Mouse (Mus musculus) heart, embryonic 12.5 days (tissue): ENCODE measurements around the gene Crygd. TPM values are rescaled to one million over a fixed set of nuclear protein-coding genes. Genes with fewer than 3 reads are reported as not detected.

Source experiments
- ATAC-seq: fragments of 200-750 bp; cut with Nextera tagmentation; 2 replicates; pipeline ENCODE4 v1.8.0; 2017; ENCODE audit warnings: moderate TSS enrichment, moderate library complexity; ENCODE audit not compliant: insufficient number of reproducible peaks, low FRiP score
- H3K27ac ChIP-seq: fragments of 300-500 bp; sonication (generic); 2 replicates; pipeline ENCODE4 v1.5.1; 2016; ENCODE audit warnings: mild to moderate bottlenecking, moderate library complexity; ENCODE audit not compliant: poor library complexity, severe bottlenecking
- H3K27me3 ChIP-seq: fragments of 300-500 bp; sonication (generic); replicated peaks from 2 replicates; pipeline ENCODE4 v1.6.1; 2016; ENCODE audit warnings: mild to moderate bottlenecking, moderate library complexity
- H3K36me3 ChIP-seq: fragments of 300-500 bp; sonication (generic); 2 replicates; pipeline ENCODE4 v1.6.1; 2016; ENCODE audit warnings: mild to moderate bottlenecking, moderate library complexity
- H3K4me1 ChIP-seq: fragments of 300-500 bp; sonication (generic); replicated peaks from 2 replicates; pipeline ENCODE4 v1.6.1; 2016; ENCODE audit warnings: mild to moderate bottlenecking
- H3K4me2 ChIP-seq: fragments of 300-500 bp; sonication (generic); 2 replicates; pipeline ENCODE4 v1.6.1; 2016; ENCODE audit warnings: mild to moderate bottlenecking, moderate library complexity
- H3K4me3 ChIP-seq: fragments of 300-500 bp; sonication (generic); 2 replicates; pipeline ENCODE4 v1.5.1; 2016; ENCODE audit warnings: mild to moderate bottlenecking
- H3K9ac ChIP-seq: fragments of 300-500 bp; sonication (generic); 2 replicates; pipeline ENCODE4 v1.6.1; 2016; ENCODE audit warnings: mild to moderate bottlenecking, moderate library complexity
- H3K9me3 ChIP-seq: fragments of 300-500 bp; sonication (generic); replicated peaks from 2 replicates; pipeline ENCODE4 v1.6.1; 2016; ENCODE audit warnings: mild to moderate bottlenecking, moderate library complexity
- WGBS: fragments of 180-500 bp; shearing (Covaris S2); methylation state at CpG from one replicate; pipeline ENCODE4 v1.1.7; 2016; 5-methylcytosine and 5-hydroxymethylcytosine counted together
- polyA plus RNA-seq: library from polyadenylated mRNA; unstranded; fragments of >200 nt; fragmentation: Nextera tagmentation; extraction: Ambion mirVana; gene quantifications from 2 replicates; pipeline ENCODE4 v1.2.1, GENCODE M21; 2016

The Crygd gene
- polyA plus RNA-seq, 1 experiment from 2014 or later = not detected

DNA sequence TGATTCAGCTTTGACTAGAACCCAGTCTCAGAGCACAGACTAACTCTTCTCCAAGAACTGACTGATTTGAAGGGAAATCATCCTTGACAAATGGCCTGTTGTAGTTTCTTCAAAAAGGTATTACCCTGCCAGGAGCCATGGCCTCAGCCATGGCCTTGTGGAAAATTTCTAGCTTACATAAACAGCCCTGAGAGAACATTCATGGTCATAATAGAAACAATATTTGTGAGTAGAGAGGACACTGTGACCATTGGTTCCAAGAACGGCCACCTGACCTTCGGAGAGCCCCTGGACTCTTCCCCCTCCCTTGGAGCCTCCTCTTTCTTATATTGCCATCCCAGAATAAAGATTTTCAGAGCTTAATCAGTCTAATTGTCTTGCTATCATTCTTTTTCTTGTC is 19.8 kb downstream of the Crygd start:
- peaks cover 5% of the 10 kb centered on the region; the same call in 1 of the 2 replicates for H3K4me1 ChIP-seq
- H3K27me3 ChIP-seq = 0 out of 2 replicates have a peak, but pooled peaks cover 3% of the 10 kb centered on the region
- no peak for ATAC-seq
- no peak overlapping the region for H3K4me2 ChIP-seq
- WGBS = 87% methylated on average over 2 of the region's 2 CpGs
- H3K27ac ChIP-seq = no peak overlapping the region
- H3K4me3 ChIP-seq = no peak overlapping the region
- no peaks in the 10 kb centered on the region for H3K9me3 ChIP-seq
- H3K9ac ChIP-seq = no peak overlapping the region
- no peaks in the 10 kb centered on the region for H3K36me3 ChIP-seq

DNA sequence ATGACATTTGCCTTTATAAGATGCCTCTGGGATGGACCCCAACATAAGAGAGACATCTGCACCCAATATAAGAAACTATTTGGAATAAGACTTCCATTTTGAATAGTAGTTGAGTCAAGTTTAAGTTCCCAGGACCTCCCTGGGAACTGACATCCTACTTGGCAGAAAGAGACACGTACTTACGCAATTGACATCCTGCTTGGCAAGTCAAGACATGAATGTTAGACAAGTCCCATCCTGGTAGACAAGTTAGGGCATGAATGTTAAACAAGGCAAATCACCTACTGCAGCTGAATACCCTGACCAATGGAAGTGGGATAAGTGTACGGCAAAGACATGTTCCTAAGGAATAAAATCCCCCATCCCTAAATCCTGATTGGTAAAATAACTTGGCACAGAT is 21.4 kb downstream of the Crygd start:
- Histone ChIP-seq H3K27me3 (0 out of 2 replicates have a peak, but pooled peaks cover 3% of the 10 kb centered on the region), H3K9me3 (0 out of 2 replicates have a peak, but pooled peaks cover 3% of the 10 kb centered on the region), H3K4me3 (no peak overlapping the region), H3K4me1 (peaks cover 5% of the 10 kb centered on the region; the same call in 1 of the 2 replicates), H3K36me3 (no peaks in the 10 kb centered on the region), H3K27ac (no peak overlapping the region), H3K4me2 (no peak overlapping the region), H3K9ac (no peak overlapping the region)
- 83% methylated on average over 3 of the region's 3 CpGs for WGBS
- no peak for ATAC-seq

DNA sequence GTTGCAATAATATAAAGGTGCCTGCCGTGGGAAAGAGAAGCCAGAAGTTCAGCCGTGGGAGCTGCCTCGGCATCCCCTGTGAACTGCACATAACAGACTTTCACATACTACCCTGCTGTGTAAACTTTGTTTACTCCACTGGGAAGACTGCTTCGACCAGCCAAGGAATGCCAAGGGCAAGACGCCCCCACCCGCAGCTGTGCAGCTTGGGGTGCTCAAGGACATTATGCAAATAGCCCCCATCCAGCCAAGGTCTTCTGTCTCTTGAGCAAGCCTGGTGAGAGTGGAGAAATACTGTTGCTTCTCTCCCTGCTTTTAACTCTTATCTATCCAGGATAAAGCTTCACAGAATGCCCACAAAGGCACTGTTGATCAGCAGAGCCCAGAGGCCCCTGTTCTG is 22.4 kb downstream of the Crygd start:
- peaks cover 5% of the 10 kb centered on the region; the same call in 1 of the 2 replicates for H3K4me1 ChIP-seq
- H3K27me3 ChIP-seq = 0 out of 2 replicates have a peak, but pooled peaks cover 3% of the 10 kb centered on the region
- H3K36me3 ChIP-seq = no peaks in the 10 kb centered on the region
- H3K9me3 ChIP-seq = 0 out of 2 replicates have a peak, but pooled peaks cover 3% of the 10 kb centered on the region
- 65% methylated on average over 6 of the region's 6 CpGs for WGBS
- H3K4me3 ChIP-seq = no peak overlapping the region
- no peak overlapping the region for H3K9ac ChIP-seq
- no peak overlapping the region for H3K27ac ChIP-seq
- ATAC-seq = no peak
- no peak overlapping the region for H3K4me2 ChIP-seq

DNA sequence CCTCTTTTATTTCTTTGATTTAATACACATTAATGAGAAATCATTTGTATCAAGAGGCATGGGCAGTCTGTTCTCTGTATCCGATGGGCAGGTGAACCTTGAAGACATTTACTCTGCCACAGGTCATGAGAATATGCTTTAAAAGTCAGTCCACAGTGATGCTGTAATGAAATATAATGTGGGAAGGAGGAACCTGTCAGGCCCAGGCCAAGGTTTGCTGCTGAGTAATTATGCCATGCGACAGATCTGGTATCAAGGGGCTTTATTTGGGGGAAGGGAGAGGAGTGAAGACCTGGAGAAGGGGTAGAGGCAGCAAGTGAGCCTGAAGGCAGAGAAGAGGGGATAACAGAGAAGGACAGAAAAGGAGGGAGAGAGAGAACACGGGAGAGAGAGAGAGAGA is 23.6 kb downstream of the Crygd start:
- no peak overlapping the region for H3K9ac ChIP-seq
- peaks cover 5% of the 10 kb centered on the region; the same call in 1 of the 2 replicates for H3K4me1 ChIP-seq
- H3K4me3 ChIP-seq = no peak overlapping the region
- no peak overlapping the region for H3K27ac ChIP-seq
- no peaks in the 10 kb centered on the region for H3K27me3 ChIP-seq
- WGBS = 70% methylated on average over 3 of the region's 3 CpGs
- H3K9me3 ChIP-seq = 0 out of 2 replicates have a peak, but pooled peaks cover 3% of the 10 kb centered on the region
- H3K4me2 ChIP-seq = no peak overlapping the region
- no peak for ATAC-seq
- H3K36me3 ChIP-seq = no peaks in the 10 kb centered on the region

DNA sequence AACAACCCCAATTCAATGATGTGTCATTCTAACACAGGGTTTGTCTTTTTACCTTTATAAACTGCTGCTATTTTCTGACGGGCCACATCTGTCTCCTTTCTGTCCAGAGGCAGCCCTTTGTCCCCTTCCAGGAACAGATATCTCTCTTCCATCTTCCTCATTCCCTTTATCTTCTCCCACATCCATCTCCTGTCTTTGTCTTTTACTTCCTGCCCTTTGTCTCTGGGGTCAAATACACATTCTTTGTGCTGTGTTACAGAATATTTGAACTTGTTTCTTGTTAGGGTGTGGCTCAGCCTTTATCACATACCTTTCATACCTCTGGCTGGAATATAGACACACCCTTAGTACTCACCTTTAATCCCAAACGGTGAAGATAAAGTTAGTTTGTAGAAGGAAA is 25.7 kb downstream of the Crygd start:
- Histone ChIP-seq H3K4me3 (no peak overlapping the region), H3K36me3 (no peaks in the 10 kb centered on the region), H3K27ac (no peak overlapping the region), H3K4me2 (no peak overlapping the region), H3K9me3 (0 out of 2 replicates have a peak, but pooled peaks cover 3% of the 10 kb centered on the region), H3K9ac (no peak overlapping the region), H3K4me1 (peaks cover 5% of the 10 kb centered on the region; the same call in 1 of the 2 replicates), H3K27me3 (no peaks in the 10 kb centered on the region)
- 53% methylated on average over 2 of the region's 2 CpGs for WGBS
- ATAC-seq = no peak

DNA sequence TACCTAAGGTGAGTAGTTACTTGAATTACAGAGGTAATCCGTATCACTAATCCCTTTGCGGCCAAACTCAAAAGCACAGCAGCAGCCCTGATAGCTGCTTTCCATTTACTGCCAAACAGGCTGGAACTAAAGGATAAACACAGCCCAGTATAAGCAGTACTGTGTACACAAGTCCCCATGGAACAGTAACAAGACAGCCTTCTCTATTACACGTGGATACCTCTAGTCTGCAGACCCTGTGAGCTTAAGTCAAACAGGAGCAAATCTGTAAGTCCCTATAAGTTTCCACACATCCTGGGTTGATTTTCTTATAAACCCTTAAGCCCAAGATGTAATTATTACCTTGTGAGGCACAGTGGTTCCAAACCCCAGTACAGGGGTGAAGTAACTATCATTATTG is 27.7 kb downstream of the Crygd start:
- H3K36me3 ChIP-seq = no peaks in the 10 kb centered on the region
- H3K4me3 ChIP-seq = no peak overlapping the region
- ATAC-seq = no peak
- H3K9ac ChIP-seq = no peak overlapping the region
- H3K27ac ChIP-seq = no peak overlapping the region
- whole genome bisulfite sequencing = 53% methylated on average over 3 of the region's 3 CpGs
- no peak overlapping the region for H3K4me2 ChIP-seq
- H3K27me3 ChIP-seq = no peaks in the 10 kb centered on the region
- H3K9me3 ChIP-seq = 0 out of 2 replicates have a peak, but pooled peaks cover 3% of the 10 kb centered on the region
- no peaks in the 10 kb centered on the region for H3K4me1 ChIP-seq

DNA sequence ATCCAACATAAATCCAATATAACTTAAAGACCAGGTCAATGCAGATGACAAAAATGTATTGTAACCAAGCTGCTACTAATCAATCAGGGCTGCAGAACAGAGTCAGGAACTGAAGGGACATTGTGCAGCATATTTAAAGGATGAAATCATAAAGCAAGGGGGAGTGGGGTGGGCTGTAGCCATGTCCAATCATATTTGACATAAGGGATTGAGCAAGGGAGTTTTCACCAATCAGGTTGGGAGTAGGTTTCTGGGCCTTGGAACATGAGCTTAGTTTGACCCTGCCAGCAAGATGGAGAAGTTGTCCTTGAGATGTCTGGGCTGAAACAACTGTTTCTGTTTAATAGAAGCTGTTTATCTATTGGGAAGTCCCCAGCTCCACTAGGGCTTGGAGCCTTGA is 30.6 kb downstream of the Crygd start, which contains the start of gene Akr1cl:
Gene Akr1cl, minus strand, starts transcription at position 119 of the 400 bp plus-strand sequence.
- no peaks in the 10 kb centered on the region for H3K36me3 ChIP-seq
- no peaks in the 10 kb centered on the region for H3K27me3 ChIP-seq
- H3K9ac ChIP-seq = no peak within 1 kb of the TSS
- no peak within 1 kb of the TSS for H3K27ac ChIP-seq
- no peak within 1 kb of the TSS for H3K4me3 ChIP-seq
- H3K4me2 ChIP-seq = no peak within 1 kb of the TSS
- no peak for ATAC-seq
- no peaks in the 10 kb centered on the region for H3K9me3 ChIP-seq
- H3K4me1 ChIP-seq = no peaks in the 10 kb centered on the region

DNA sequence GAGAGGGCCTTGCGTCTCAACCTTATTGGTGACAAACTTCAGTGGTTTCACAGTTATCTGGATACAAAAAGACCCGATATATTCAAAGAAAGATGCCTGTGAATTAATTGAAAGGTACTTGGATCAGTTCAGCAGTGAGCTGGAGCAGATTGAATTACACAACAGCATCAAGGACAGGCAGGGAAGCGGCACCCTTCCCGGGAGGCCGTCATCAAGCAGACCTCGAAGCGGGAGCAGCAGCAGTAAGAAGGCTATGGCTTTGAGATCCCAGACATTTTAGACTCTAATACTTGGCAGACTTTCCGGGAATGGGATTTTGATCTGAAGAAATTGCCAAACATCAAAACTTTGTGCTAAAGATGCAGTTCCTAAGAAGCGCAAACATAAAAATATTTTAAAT is 35.0 kb downstream of the Crygd start:
- 70% methylated on average over 9 of the region's 9 CpGs for WGBS
- H3K9me3 ChIP-seq = no peaks in the 10 kb centered on the region

DNA sequence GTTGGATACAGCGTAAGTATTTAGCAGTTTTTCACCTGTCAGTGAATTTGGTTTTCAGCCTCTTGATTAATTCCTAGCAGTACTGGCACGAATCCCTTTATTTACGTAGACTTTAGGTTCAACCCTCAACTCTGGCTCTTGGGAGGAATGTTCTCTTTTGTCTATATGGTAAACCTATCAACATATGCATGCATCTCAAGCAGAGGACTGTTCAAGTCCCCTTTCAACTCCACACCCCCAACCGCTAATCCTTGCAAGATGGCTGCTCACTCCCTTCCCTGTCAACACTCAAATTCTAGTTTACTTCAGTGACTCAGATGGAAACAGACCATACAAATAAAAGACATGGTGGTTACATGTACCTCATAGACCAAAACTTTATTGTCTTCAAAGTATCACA is 50.5 kb downstream of the Crygd start:
- Histone ChIP-seq H3K36me3 (no peaks in the 10 kb centered on the region), H3K4me2 (no peak overlapping the region), H3K9ac (no peak overlapping the region), H3K4me3 (no peak overlapping the region), H3K4me1 (no peaks in the 10 kb centered on the region), H3K27ac (no peak overlapping the region), H3K27me3 (no peaks in the 10 kb centered on the region), H3K9me3 (no peaks in the 10 kb centered on the region)
- WGBS = 85% methylated on average over 4 of the region's 4 CpGs
- no peak for ATAC-seq

More for the DNA sequence above, 35.0 kb downstream of the Crygd start:
- no peaks in the 10 kb centered on the region for H3K27me3 ChIP-seq
- H3K4me2 ChIP-seq = no peak overlapping the region
- peaks cover 3% of the 10 kb centered on the region; the same call in 1 of the 2 replicates for H3K4me1 ChIP-seq
- H3K4me3 ChIP-seq = no peak overlapping the region
- no peak for ATAC-seq
- no peaks in the 10 kb centered on the region for H3K36me3 ChIP-seq
- no peak overlapping the region for H3K27ac ChIP-seq
- no peak overlapping the region for H3K9ac ChIP-seq

Other genes with a start within 250 kb of the Crygd start
- 7.1 and 10.5 TPM in 2 replicates for gene Plekhm3, start 106.6 kb downstream of the Crygd start, polyA plus RNA-seq
- gene Akr1cl, start 30.7 kb downstream of the Crygd start, polyA plus RNA-seq = 0.78 and 0.99 TPM in 2 replicates
- gene Cryge, start 12.3 kb downstream of the Crygd start, polyA plus RNA-seq = not detected in 2 replicates
- not detected in 2 replicates for gene Crygc, start 10.2 kb upstream of the Crygd start, polyA plus RNA-seq
- gene Crygb, start 18.8 kb upstream of the Crygd start, polyA plus RNA-seq = 0.58 and 1.1 TPM in 2 replicates
- not detected in 2 replicates for gene Cryga, start 39.9 kb upstream of the Crygd start, polyA plus RNA-seq
- gene Gm28845, start 56.1 kb upstream of the Crygd start, polyA plus RNA-seq = not detected in 2 replicates
- 0.08 TPM in 1 of 2 replicates, not detected in the other for gene D630023F18Rik, start 59.8 kb upstream of the Crygd start, polyA plus RNA-seq
- 66.1 and 68.8 TPM in 2 replicates for gene Idh1, start 123.0 kb upstream of the Crygd start, polyA plus RNA-seq
- 9.5 and 11.1 TPM in 2 replicates for gene Pikfyve, start 123.2 kb upstream of the Crygd start, polyA plus RNA-seq
- not detected in 2 replicates for gene Pth2r, start 218.6 kb upstream of the Crygd start, polyA plus RNA-seq